Comparison of ENCODE assay signal across 1 mouse cellular context in genomic region chr13:38615656-38616055, GRCm38 (mm10).
TF ChIP-seq lines count a peak whose summit lies in the region.

No protein-coding gene starts in this region.

TF ChIP-seq in MEL, 35 proteins besides CTCF, POLR2A, EP300 and RAD21 (continued from another document):
- TF ChIP-seq USF2 (IDR thresholded peaks at IDR 0.05; ENCODE audit: borderline replicate concordance in 1 of 2, insufficient read depth in 1 of 2, low read depth in 1 of 2, low read length in 2 of 2) (no peak), UBTF (IDR thresholded peaks at IDR 0.05; ENCODE audit: borderline replicate concordance, insufficient read depth, low read depth, low read length) (no peak), CHD1 (IDR thresholded peaks at IDR 0.05; ENCODE audit: low read depth, low read length) (no peak), MYC (IDR thresholded peaks at IDR 0.05; ENCODE audit: low read depth, low read length) (peak; percentile 74), ZKSCAN1 (IDR thresholded peaks at IDR 0.05; ENCODE audit: low read depth, low read length) (no peak), SIN3A (IDR thresholded peaks at IDR 0.05; ENCODE audit: low read length) (peak; percentile 45; the same call in 1 of the 2 replicates), BHLHE40 (IDR thresholded peaks at IDR 0.05; ENCODE audit: borderline replicate concordance, low read depth, low read length) (peak; percentile 56; the same call in 1 of the 2 replicates), RCOR1 (IDR thresholded peaks at IDR 0.05; ENCODE audit: low read depth, low read length) (0 out of 2 replicates have a peak, but pooled peaks have one; percentile 38), USF1 (IDR thresholded peaks at IDR 0.05; ENCODE audit: low read depth, low read length) (peak; percentile 48; the same call in 1 of the 2 replicates), TAL1 (IDR thresholded peaks at IDR 0.05; ENCODE audit: low read length) (peak; percentile 63), ETS1 (IDR thresholded peaks at IDR 0.05; ENCODE audit: low read depth, low read length) (peak; percentile 77), MAFK (IDR thresholded peaks at IDR 0.05; ENCODE audit: borderline replicate concordance, low read depth, low read length) (no peak), MAX (IDR thresholded peaks at IDR 0.05; ENCODE audit: low read length) (peak; percentile 50; the same call in 1 of the 2 replicates), NELFE (IDR thresholded peaks at IDR 0.05; ENCODE audit: low read depth, low read length) (peak; percentile 35; the same call in 1 of the 2 replicates), TCF12 (IDR thresholded peaks at IDR 0.05; ENCODE audit: low read depth, low read length) (peak; percentile 88)
